Mouse (Mus musculus) limb, embryonic 13.5 days (tissue): ENCODE results near the gene Stk39. TPM values are rescaled to one million over a fixed set of nuclear protein-coding genes. Genes with fewer than 3 reads are reported as not detected.

Experiments
- ATAC-seq: fragments of 200-750 bp; cut with Nextera tagmentation; 2 replicates; pipeline ENCODE4 v1.8.0; 2017; ENCODE audit warnings: low read depth, moderate number of reproducible peaks, moderate TSS enrichment; ENCODE audit not compliant: low FRiP score
- H3K27ac ChIP-seq: fragments of 300-500 bp; sonication (generic); 2 replicates; pipeline ENCODE4 v1.5.1; 2015; ENCODE audit warnings: inconsistent platforms, mild to moderate bottlenecking, moderate library complexity
- H3K27me3 ChIP-seq: fragments of 300-500 bp; sonication (generic); 2 replicates; pipeline ENCODE4 v1.6.1; 2015; ENCODE audit warnings: mild to moderate bottlenecking, inconsistent platforms
- H3K36me3 ChIP-seq: fragments of 300-500 bp; sonication (generic); 2 replicates; pipeline ENCODE4 v1.6.1; 2015; ENCODE audit warnings: inconsistent platforms, mild to moderate bottlenecking, moderate library complexity
- H3K4me1 ChIP-seq: fragments of 300-500 bp; sonication (generic); 2 replicates; pipeline ENCODE4 v1.6.1; 2015; ENCODE audit warnings: inconsistent platforms
- H3K4me2 ChIP-seq: fragments of 300-500 bp; sonication (generic); replicated peaks from 2 replicates; pipeline ENCODE4 v1.6.1; 2015; ENCODE audit warnings: inconsistent platforms, mild to moderate bottlenecking, moderate library complexity
- H3K4me3 ChIP-seq: fragments of 300-500 bp; sonication (generic); 2 replicates; pipeline ENCODE4 v1.5.1; 2015; ENCODE audit warnings: moderate library complexity, mild to moderate bottlenecking, inconsistent platforms
- H3K9ac ChIP-seq: fragments of 300-500 bp; sonication (generic); 2 replicates; pipeline ENCODE4 v1.6.1; 2015; ENCODE audit warnings: mild to moderate bottlenecking, inconsistent platforms
- H3K9me3 ChIP-seq: fragments of 300-500 bp; sonication (generic); 2 replicates; pipeline ENCODE4 v1.6.1; 2016; ENCODE audit warnings: inconsistent platforms
- WGBS: fragments of 180-500 bp; shearing (Covaris S2); methylation state at CpG from one replicate; pipeline ENCODE4 v1.1.7; 2015; 5-methylcytosine and 5-hydroxymethylcytosine counted together
- polyA plus RNA-seq: library from polyadenylated mRNA; unstranded; fragments of >200 nt; fragmentation: Nextera tagmentation; extraction: Ambion mirVana; gene quantifications from 2 replicates; pipeline ENCODE4 v1.2.1, GENCODE M21; 2015

Stk39 gene
- polyA plus RNA-seq, 1 experiment from 2014 or later, result 14.8 TPM

DNA sequence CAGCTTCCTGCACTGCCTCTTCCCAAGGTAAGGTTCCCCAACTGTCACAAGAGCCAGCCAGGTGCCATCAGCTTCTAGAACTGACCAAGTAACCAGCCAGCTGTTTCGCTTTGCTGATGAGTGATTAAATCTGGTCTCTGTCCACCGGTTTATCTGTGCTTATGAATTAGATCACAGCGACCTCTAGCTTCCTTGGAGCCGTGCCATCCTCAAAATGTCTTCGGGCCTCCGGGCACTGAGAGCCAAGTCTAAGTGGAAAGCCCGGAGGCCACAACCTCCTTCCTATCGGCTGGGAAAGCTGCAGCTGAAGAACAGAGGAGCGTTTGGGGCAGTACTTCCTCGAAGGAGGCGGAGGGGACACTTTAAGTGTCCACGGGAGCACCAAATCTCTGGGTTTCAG is 95.4 kb downstream of the Stk39 start:
- Histone ChIP-seq H3K9me3 (no peaks in the 10 kb centered on the region), H3K4me2 (no peak overlapping the region), H3K4me3 (no peak overlapping the region), H3K4me1 (peaks cover 6% of the 10 kb centered on the region; the same call in 1 of the 2 replicates), H3K27ac (no peak overlapping the region), H3K9ac (no peak overlapping the region), H3K27me3 (no peaks in the 10 kb centered on the region), H3K36me3 (0 out of 2 replicates have a peak, but pooled peaks cover 6% of the 10 kb centered on the region)
- WGBS, result 85% methylated on average over 12 of the region's 12 CpGs
- no peak for ATAC-seq

DNA sequence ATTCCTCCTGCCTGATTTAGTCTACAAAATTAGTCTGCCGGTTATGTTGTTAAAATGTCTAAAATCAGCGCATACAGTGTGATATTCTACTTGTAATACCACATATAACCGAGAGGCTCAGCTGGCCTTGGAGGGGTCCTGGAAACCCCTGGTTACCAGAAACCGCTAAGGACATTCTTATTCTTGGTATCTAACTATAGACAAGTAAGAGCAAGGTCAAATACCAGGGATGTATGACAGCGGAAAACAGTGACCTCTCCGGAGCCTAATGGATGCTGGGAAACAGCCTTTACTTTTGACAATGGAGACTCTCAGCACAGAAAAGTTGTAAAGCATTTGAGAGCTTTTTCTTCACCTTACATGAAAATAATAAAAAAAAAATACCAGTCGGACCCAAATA is 97.9 kb downstream of the Stk39 start:
- ATAC-seq, result no peak
- H3K9ac ChIP-seq, result no peak overlapping the region
- H3K9me3 ChIP-seq, result no peaks in the 10 kb centered on the region
- no peaks in the 10 kb centered on the region for H3K27me3 ChIP-seq
- WGBS, result 90% methylated on average over 7 of the region's 7 CpGs
- no peak overlapping the region for H3K27ac ChIP-seq
- H3K4me1 ChIP-seq, result no peaks in the 10 kb centered on the region
- 0 out of 2 replicates have a peak, but pooled peaks cover 6% of the 10 kb centered on the region for H3K36me3 ChIP-seq
- no peak overlapping the region for H3K4me3 ChIP-seq
- H3K4me2 ChIP-seq, result no peak overlapping the region

DNA sequence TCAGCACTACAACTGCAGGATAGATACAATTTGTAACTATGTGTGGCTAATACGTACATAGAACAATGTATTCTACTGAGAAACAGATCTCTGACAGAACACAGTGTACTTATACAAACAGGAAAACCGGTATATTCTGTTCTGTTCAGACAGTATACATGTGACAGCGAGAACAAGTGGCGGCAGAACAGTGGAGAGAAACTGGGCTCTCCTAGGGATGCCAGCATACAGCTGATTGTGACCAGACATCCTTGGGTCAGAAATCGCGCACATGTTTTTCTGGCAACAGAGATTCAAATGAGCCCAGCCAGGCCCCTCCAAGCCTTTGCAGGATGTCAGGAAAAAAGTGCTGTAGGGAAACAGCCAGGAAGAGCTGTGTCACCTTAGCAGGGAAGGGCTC is 100.2 kb downstream of the Stk39 start:
- H3K36me3 ChIP-seq, result 0 out of 2 replicates have a peak, but pooled peaks cover 6% of the 10 kb centered on the region
- H3K27me3 ChIP-seq, result no peaks in the 10 kb centered on the region
- no peak overlapping the region for H3K9ac ChIP-seq
- ATAC-seq, result no peak
- H3K4me3 ChIP-seq, result no peak overlapping the region
- 70% methylated on average over 6 of the region's 6 CpGs for WGBS
- no peaks in the 10 kb centered on the region for H3K4me1 ChIP-seq
- H3K27ac ChIP-seq, result no peak overlapping the region
- H3K9me3 ChIP-seq, result no peaks in the 10 kb centered on the region
- no peak overlapping the region for H3K4me2 ChIP-seq

DNA sequence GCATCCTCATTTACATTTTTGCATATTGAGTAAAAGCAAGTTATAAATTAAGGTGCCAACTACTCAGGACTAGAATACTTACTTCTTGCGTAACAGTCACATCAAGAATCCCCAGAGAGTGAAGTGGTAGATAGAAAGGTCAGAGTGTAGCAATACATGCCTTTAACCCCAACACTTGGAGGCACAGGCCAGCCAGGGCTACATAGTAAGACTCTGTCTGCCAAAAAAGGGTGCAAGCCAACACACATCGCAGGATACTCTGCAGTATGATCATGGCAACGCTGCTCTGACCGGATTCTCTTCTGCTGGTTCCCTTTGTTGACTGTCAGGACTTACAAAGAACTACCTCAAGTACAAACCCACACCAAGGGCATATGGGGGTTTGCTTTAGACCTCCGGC is 101.7 kb downstream of the Stk39 start:
- Histone ChIP-seq H3K4me2 (no peak overlapping the region), H3K27me3 (no peaks in the 10 kb centered on the region), H3K4me1 (peaks cover 5% of the 10 kb centered on the region), H3K36me3 (no peaks in the 10 kb centered on the region), H3K9me3 (no peaks in the 10 kb centered on the region), H3K4me3 (no peak overlapping the region), H3K9ac (no peak overlapping the region), H3K27ac (no peak overlapping the region)
- no peak for ATAC-seq
- WGBS, result 87% methylated on average over 5 of the region's 5 CpGs

DNA sequence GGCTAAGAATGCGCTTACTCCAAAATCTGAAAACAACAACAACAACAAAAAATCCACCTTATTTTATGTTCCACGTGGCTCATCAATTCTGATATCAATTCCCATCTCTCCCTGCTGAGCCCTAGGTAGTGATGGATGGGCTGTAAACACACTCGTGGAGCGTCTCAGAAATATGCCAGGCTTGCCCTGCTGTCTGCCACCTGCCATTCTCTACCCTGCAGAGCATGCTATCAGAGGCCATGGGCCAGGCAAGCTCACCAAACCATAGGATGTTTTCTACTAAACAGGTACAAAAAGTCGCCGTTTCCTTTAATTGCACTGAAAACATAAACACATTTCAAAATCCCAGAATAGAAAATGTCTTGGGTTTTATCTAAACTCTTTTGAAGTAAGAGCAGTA is 103.0 kb downstream of the Stk39 start:
- H3K4me1 ChIP-seq, result peaks cover 8% of the 10 kb centered on the region
- ATAC-seq, result no peak
- H3K36me3 ChIP-seq, result no peaks in the 10 kb centered on the region
- no peak overlapping the region for H3K27ac ChIP-seq
- H3K9me3 ChIP-seq, result no peaks in the 10 kb centered on the region
- H3K27me3 ChIP-seq, result no peaks in the 10 kb centered on the region
- WGBS, result 85% methylated on average over 6 of the region's 6 CpGs
- no peak overlapping the region for H3K4me3 ChIP-seq
- no peak overlapping the region for H3K4me2 ChIP-seq
- no peak overlapping the region for H3K9ac ChIP-seq

DNA sequence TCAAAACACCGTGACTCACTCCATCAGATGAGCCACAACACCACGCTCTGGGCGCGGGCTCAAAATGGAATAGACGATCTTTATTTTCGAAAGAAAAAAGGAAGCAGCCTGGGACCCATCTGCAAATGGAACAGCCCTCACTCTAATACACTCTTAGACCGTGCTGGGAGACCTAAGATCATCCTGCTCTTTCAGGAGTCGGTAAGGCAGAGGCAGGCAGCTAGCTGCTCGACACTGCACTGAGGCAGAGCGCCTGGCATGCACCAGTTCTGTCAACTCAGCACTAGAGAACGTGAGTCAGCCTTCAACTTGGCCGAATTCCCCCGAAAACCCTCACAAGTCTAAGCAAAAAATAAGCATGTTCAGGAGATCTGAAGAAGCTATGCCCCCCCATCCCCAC is 104.1 kb downstream of the Stk39 start:
- Histone ChIP-seq H3K4me3 (no peak overlapping the region), H3K9ac (no peak overlapping the region), H3K4me2 (no peak overlapping the region), H3K9me3 (no peaks in the 10 kb centered on the region), H3K27ac (no peak overlapping the region), H3K36me3 (no peaks in the 10 kb centered on the region), H3K27me3 (no peaks in the 10 kb centered on the region), H3K4me1 (peaks cover 11% of the 10 kb centered on the region)
- WGBS, result 62% methylated on average over 13 of the region's 13 CpGs
- no peak for ATAC-seq

- Histone ChIP-seq H3K9ac (no peak overlapping the region), H3K36me3 (no peaks in the 10 kb centered on the region), H3K4me3 (no peak overlapping the region), H3K9me3 (no peaks in the 10 kb centered on the region), H3K27ac (no peak overlapping the region), H3K4me1 (peaks cover 19% of the 10 kb centered on the region), H3K27me3 (no peaks in the 10 kb centered on the region), H3K4me2 (no peak overlapping the region)
- no peak for ATAC-seq
- 41% methylated on average over 5 of the region's 5 CpGs for WGBS
Measured at GRCm38 (mm10) chr2:68366897-68367193, 105.2 kb downstream of the Stk39 start.

DNA sequence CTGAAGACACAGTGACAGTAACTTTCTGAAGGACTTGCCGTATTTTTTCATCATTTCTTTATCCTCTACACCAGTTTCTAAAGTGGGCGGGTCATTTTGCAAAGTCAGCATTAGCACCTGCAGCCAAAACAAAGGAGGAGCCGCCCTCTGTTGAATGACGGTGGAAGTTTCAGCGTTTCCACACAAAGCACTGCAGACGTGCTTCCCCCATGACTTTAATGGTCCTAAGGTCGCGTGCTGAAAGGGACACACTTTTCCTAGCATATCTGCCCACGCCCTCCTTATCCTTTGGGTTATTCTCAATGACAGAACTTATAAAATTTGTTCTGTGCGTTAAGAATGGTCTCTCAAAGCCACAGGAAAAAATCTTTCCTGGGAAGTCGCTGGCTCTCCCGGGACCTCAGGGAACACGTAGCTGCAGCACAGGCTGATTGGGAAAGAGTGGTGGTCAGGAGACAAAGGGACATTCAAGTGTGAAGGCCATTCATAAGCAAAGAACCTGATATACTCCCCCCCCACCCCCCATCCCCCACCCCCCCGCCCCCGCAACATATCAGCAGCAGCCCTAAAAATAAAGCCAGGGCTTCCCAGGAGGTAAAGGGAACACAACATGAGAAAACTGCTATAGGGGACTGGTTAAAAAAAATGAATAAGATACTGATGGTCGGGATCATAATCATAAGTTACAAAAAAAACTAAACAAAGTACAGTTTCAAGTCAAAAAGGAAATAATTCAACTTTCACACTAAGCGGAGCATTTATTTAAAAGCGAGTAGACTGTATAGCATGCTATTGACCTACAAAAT is 105.8 kb downstream of the Stk39 start:
- Histone ChIP-seq H3K36me3 (no peaks in the 10 kb centered on the region), H3K27ac (no peak overlapping the region), H3K4me2 (peak overlapping the region; percentile 46), H3K4me3 (no peak overlapping the region), H3K9ac (no peak overlapping the region), H3K9me3 (no peaks in the 10 kb centered on the region), H3K4me1 (peaks cover 21% of the 10 kb centered on the region), H3K27me3 (no peaks in the 10 kb centered on the region)
- no peak for ATAC-seq
- 18% methylated on average over 18 of the region's 18 CpGs for WGBS

- H3K4me1 ChIP-seq, result peaks cover 21% of the 10 kb centered on the region
- H3K9me3 ChIP-seq, result no peaks in the 10 kb centered on the region
- no peak for ATAC-seq
- no peaks in the 10 kb centered on the region for H3K36me3 ChIP-seq
- H3K9ac ChIP-seq, result no peak overlapping the region
- no peaks in the 10 kb centered on the region for H3K27me3 ChIP-seq
- no peak overlapping the region for H3K4me3 ChIP-seq
- no peak overlapping the region for H3K4me2 ChIP-seq
- no peak overlapping the region for H3K27ac ChIP-seq
- 55% methylated on average over 7 of the region's 7 CpGs for WGBS
Measured at GRCm38 (mm10) chr2:68365504-68365903, 106.6 kb downstream of the Stk39 start.

DNA sequence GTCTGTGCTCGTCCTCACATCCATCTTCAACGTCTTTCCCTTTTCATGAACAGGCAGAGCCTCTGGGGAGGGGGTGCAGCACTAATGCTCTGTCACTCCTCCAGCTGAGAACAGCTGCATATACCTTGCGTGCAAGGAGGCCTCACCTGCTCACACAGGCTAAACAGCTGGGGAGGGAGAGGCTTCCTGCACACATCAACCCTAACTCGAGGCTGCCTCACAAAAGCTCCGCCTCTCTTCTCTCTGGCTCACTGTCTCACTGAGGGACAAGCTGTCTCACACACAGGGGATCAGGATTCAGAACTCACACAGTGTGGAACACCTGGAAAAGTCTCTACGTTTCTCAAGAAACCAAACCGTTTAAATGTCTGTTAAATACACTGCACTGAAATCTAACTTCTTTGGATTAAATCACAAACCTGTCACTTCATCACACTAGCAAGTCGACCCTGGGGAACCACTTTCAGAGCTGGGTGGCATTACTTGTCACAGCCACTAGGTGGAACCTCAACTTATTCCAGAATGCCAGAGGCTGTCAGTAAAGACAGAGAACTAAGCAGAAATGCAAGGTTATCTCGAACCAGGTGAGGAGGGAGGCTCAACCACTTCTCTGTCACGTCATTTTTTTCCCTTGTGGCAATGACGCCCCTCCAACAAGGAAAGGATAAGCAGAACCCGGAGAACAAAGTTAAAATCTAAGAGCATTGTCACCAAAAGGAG is 107.7 kb downstream of the Stk39 start:
- 23% methylated on average over 12 of the region's 12 CpGs for WGBS
- Histone ChIP-seq H3K36me3 (no peaks in the 10 kb centered on the region), H3K4me1 (peaks cover 21% of the 10 kb centered on the region), H3K4me3 (no peak overlapping the region), H3K27ac (no peak overlapping the region), H3K4me2 (no peak overlapping the region), H3K27me3 (no peaks in the 10 kb centered on the region), H3K9ac (no peak overlapping the region), H3K9me3 (no peaks in the 10 kb centered on the region)
- peak; percentile 71 for ATAC-seq

GRCm38 (mm10) chr2:68363159-68363558 is 108.9 kb downstream of the Stk39 start:
- no peak for ATAC-seq
- Histone ChIP-seq H3K4me2 (no peak overlapping the region), H3K27me3 (no peaks in the 10 kb centered on the region), H3K36me3 (peaks cover 6% of the 10 kb centered on the region), H3K9ac (no peak overlapping the region), H3K27ac (no peak overlapping the region), H3K4me1 (peaks cover 21% of the 10 kb centered on the region), H3K9me3 (no peaks in the 10 kb centered on the region), H3K4me3 (no peak overlapping the region)
- WGBS, result 71% methylated on average over 4 of the region's 4 CpGs

GRCm38 (mm10) chr2:68361701-68362100 is 110.4 kb downstream of the Stk39 start:
- Histone ChIP-seq H3K27me3 (no peaks in the 10 kb centered on the region), H3K36me3 (peaks cover 12% of the 10 kb centered on the region), H3K4me3 (no peak overlapping the region), H3K4me1 (peaks cover 21% of the 10 kb centered on the region), H3K27ac (no peak overlapping the region), H3K9me3 (no peaks in the 10 kb centered on the region), H3K4me2 (no peak overlapping the region), H3K9ac (no peak overlapping the region)
- ATAC-seq, result no peak
- WGBS, result 34% methylated on average over 5 of the region's 5 CpGs
